Mouse (Mus musculus) embryonic facial prominence, embryonic 14.5 days (tissue): ENCODE measurements around the gene Rimbp2. TPM values are rescaled to one million over a fixed set of nuclear protein-coding genes. Genes with fewer than 3 reads are reported as not detected.

Experiments used
- ATAC-seq: fragments of 200-750 bp; cut with Nextera tagmentation; 2 replicates; pipeline ENCODE4 v1.8.0; 2017; ENCODE audit warnings: low read depth, moderate number of reproducible peaks, moderate TSS enrichment
- DNase-seq: peaks from one replicate; pipeline ENCODE4 v3.0.0-alpha.2; 2015; ENCODE audit warnings: low spot score
- H3K27ac ChIP-seq: fragments of 300-500 bp; sonication (generic); replicated peaks from 2 replicates; pipeline ENCODE4 v1.5.1; 2014; ENCODE audit warnings: low read depth, mild to moderate bottlenecking, low read length, moderate library complexity
- H3K27me3 ChIP-seq: fragments of 300-500 bp; sonication (generic); replicated peaks from 2 replicates; pipeline ENCODE4 v1.6.1; 2014; ENCODE audit warnings: low read length; ENCODE audit not compliant: control insufficient read depth, insufficient read depth
- H3K36me3 ChIP-seq: fragments of 300-500 bp; sonication (generic); 2 replicates; pipeline ENCODE4 v1.6.1; 2014; ENCODE audit warnings: low read length, mixed read lengths; ENCODE audit not compliant: control insufficient read depth, insufficient read depth
- H3K4me1 ChIP-seq: fragments of 300-500 bp; sonication (generic); 2 replicates; pipeline ENCODE4 v1.6.1; 2014; ENCODE audit warnings: antibody characterized with exemption, low read length; ENCODE audit not compliant: control insufficient read depth, insufficient read depth
- H3K4me2 ChIP-seq: fragments of 300-500 bp; sonication (generic); 2 replicates; pipeline ENCODE4 v1.6.1; 2014; ENCODE audit warnings: low read depth, mild to moderate bottlenecking, low read length, moderate library complexity, mixed read lengths
- H3K4me3 ChIP-seq: fragments of 300-500 bp; sonication (generic); 2 replicates; pipeline ENCODE4 v1.5.1; 2014; ENCODE audit warnings: low read depth, mild to moderate bottlenecking, low read length
- H3K9ac ChIP-seq: fragments of 300-500 bp; sonication (generic); 2 replicates; pipeline ENCODE4 v1.6.1; 2014; ENCODE audit warnings: low read depth, mild to moderate bottlenecking, low read length, moderate library complexity, mixed read lengths
- H3K9me3 ChIP-seq: fragments of 300-500 bp; sonication (generic); 2 replicates; pipeline ENCODE4 v1.6.1; 2016; ENCODE audit warnings: low read length; ENCODE audit not compliant: control insufficient read depth
- WGBS: fragments of 180-500 bp; shearing (Covaris S2); extraction: QIAGEN DNeasy Blood & Tissue Kit; methylation state at CpG from one replicate; pipeline ENCODE4 v1.1.7; 2014; 5-methylcytosine and 5-hydroxymethylcytosine counted together
- polyA plus RNA-seq: library from polyadenylated mRNA; unstranded; fragments of >200 nt; fragmentation: Nextera tagmentation; extraction: Ambion mirVana; gene quantifications from 2 replicates; pipeline ENCODE4 v1.2.1, GENCODE M21; 2014

Rimbp2 gene
- polyA plus RNA-seq, 1 experiment from 2014 or later: 0.21 TPM

DNA sequence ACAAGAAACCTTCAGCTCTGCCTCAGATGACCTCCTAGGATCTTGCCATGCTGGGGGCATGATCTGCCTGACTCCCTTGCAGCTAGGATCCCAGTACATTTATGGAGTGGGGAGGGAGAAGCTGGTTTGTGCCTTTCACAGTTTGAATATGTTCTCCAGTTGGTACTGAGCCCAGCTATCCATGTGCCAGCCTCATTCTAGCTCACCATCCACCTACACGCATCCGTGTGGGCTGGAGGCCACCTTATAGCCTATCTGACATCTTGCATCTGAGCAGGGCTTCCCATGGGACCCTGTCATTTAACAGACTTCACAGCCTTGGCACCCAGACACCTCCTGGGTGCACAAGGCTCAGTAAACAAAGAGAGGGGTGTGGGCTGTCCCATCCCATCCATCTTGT, 148.2 kb downstream of the Rimbp2 start:
- no peaks in the 10 kb centered on the region for H3K36me3 ChIP-seq
- H3K4me3 ChIP-seq: no peak overlapping the region
- ATAC-seq: no peak
- H3K27ac ChIP-seq: no peak overlapping the region
- H3K4me2 ChIP-seq: no peak overlapping the region
- WGBS: 93% methylated on average over 2 of the region's 2 CpGs
- no peak for DNase-seq
- H3K27me3 ChIP-seq: no peaks in the 10 kb centered on the region
- no peaks in the 10 kb centered on the region for H3K9me3 ChIP-seq
- no peaks in the 10 kb centered on the region for H3K4me1 ChIP-seq
- no peak overlapping the region for H3K9ac ChIP-seq

- Histone ChIP-seq H3K9ac (no peak overlapping the region), H3K9me3 (peaks cover 1% of the 10 kb centered on the region; the same call in 1 of the 2 replicates), H3K27ac (no peak overlapping the region), H3K4me2 (no peak overlapping the region), H3K4me1 (no peaks in the 10 kb centered on the region), H3K36me3 (no peaks in the 10 kb centered on the region), H3K4me3 (no peak overlapping the region), H3K27me3 (no peaks in the 10 kb centered on the region)
- DNase-seq (no peak), ATAC-seq (no peak)
- 90% methylated on average over 5 of the region's 5 CpGs for WGBS
Observed at GRCm38 (mm10) chr5:128800592-128800991, 152.7 kb downstream of the Rimbp2 start.

DNA sequence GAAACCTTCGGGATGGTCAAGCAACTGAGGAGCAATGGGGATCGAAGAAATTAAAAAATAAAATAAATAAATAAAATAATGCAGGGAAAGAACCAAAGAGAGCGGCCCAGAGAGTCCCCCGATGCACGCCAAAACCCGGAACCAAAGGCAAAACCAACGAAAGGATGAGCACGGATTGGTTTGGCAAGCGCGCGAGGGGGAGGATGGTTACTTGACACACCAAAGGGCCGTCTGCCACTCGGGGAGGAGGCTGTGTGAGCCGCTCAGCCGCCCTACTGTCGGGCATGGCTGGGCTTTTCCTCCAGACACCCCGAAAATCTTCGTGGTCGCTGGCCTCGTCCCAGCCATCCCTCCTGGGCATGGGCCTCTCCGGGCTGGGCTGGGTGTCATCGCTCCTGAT, 171.7 kb downstream of the Rimbp2 start:
- H3K4me2 ChIP-seq: no peak overlapping the region
- no peaks in the 10 kb centered on the region for H3K9me3 ChIP-seq
- ATAC-seq: no peak
- H3K9ac ChIP-seq: no peak overlapping the region
- no peak for DNase-seq
- H3K27me3 ChIP-seq: no peaks in the 10 kb centered on the region
- no peaks in the 10 kb centered on the region for H3K36me3 ChIP-seq
- H3K4me3 ChIP-seq: no peak overlapping the region
- no peak overlapping the region for H3K27ac ChIP-seq
- 69% methylated on average over 22 of the region's 22 CpGs for WGBS
- no peaks in the 10 kb centered on the region for H3K4me1 ChIP-seq

DNA sequence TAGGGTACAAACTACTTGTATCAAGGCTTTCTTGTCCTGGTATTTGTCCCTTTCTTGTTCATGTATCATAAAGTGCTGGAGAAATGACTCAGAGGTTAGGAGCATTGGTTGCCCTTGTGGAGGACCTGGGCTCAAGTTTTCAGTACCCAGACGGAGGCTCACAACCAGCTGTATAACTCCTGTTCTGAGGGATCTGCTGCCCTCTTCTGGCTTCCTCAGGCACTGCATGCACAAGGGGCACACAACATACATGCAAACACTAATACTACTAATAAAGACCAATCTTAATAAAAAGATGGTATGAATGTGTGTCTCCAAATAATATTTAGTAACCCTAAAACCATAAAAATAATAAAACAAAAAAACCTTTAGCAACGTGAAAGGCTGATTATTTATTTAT, 176.9 kb downstream of the Rimbp2 start:
- Histone ChIP-seq H3K9ac (no peak overlapping the region), H3K4me3 (no peak overlapping the region), H3K27ac (no peak overlapping the region), H3K9me3 (no peaks in the 10 kb centered on the region), H3K4me1 (no peaks in the 10 kb centered on the region), H3K4me2 (no peak overlapping the region), H3K27me3 (no peaks in the 10 kb centered on the region), H3K36me3 (no peaks in the 10 kb centered on the region)
- WGBS: 58% methylated on average over 2 of the region's 2 CpGs
- no peak for DNase-seq
- ATAC-seq: no peak

- 3% methylated on average over 10 of the region's 10 CpGs for WGBS
- Histone ChIP-seq H3K36me3 (no peaks in the 10 kb centered on the region), H3K9ac (no peak overlapping the region), H3K27me3 (no peaks in the 10 kb centered on the region), H3K9me3 (no peaks in the 10 kb centered on the region), H3K27ac (no peak overlapping the region), H3K4me1 (peaks cover 4% of the 10 kb centered on the region), H3K4me2 (peak overlapping the region; percentile 30), H3K4me3 (0 out of 2 replicates have a peak overlapping the region, but pooled peaks have one; percentile 4)
- ATAC-seq (peak; percentile 94), DNase-seq (peak; percentile 75)
Observed at GRCm38 (mm10) chr5:128769026-128769631, 184.2 kb downstream of the Rimbp2 start.

DNA sequence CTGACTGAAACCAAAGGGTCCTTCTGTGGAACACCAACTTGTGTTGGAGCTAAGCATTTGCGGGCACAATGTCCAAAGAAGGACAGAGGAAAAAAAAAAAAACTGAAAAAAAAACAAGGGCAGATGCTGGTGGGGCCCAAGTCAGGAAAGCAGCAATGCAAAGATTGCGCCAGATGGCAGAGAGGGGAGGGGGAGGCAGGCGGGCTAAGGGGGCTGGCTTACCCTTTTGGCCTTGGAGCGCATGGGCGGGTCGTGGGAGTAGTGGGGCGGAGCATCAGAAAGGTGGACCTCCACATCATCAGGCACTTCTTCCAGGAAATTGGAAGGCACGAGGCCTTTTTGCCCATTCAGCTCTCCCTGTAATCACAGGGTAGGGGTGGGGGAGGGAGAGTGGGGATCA, 192.2 kb downstream of the Rimbp2 start:
- H3K36me3 ChIP-seq: no peaks in the 10 kb centered on the region
- no peak overlapping the region for H3K27ac ChIP-seq
- H3K4me1 ChIP-seq: no peaks in the 10 kb centered on the region
- H3K9me3 ChIP-seq: no peaks in the 10 kb centered on the region
- ATAC-seq (no peak), DNase-seq (peak; percentile 8)
- no peak overlapping the region for H3K4me2 ChIP-seq
- no peak overlapping the region for H3K9ac ChIP-seq
- no peaks in the 10 kb centered on the region for H3K27me3 ChIP-seq
- 63% methylated on average over 7 of the region's 8 CpGs for WGBS
- H3K4me3 ChIP-seq: no peak overlapping the region

DNA sequence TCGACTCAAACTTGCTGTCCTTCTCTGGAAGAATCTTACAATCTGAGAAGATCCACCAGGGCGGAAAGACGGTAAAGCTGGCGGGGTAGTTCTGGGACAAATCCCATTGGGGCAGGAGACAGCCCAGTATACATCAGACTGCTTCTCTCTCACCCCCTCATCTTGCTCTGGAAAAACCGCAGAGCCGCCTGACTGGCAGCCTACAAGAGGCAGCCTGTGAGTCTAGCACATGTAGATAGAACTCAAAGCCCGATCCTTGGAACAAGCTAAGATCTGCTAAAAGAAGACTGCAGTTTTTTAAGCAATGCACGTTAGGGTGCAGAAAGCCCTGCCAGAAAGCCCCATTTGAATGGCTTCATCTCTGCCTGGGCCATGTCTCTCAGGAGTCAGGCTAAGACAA, 207.0 kb downstream of the Rimbp2 start:
- DNase-seq: no peak
- H3K4me3 ChIP-seq: no peak overlapping the region
- no peak for ATAC-seq
- H3K9me3 ChIP-seq: no peaks in the 10 kb centered on the region
- no peaks in the 10 kb centered on the region for H3K27me3 ChIP-seq
- 76% methylated on average over 8 of the region's 8 CpGs for WGBS
- H3K27ac ChIP-seq: no peak overlapping the region
- no peak overlapping the region for H3K4me2 ChIP-seq
- no peaks in the 10 kb centered on the region for H3K4me1 ChIP-seq
- no peak overlapping the region for H3K9ac ChIP-seq
- H3K36me3 ChIP-seq: no peaks in the 10 kb centered on the region

DNA sequence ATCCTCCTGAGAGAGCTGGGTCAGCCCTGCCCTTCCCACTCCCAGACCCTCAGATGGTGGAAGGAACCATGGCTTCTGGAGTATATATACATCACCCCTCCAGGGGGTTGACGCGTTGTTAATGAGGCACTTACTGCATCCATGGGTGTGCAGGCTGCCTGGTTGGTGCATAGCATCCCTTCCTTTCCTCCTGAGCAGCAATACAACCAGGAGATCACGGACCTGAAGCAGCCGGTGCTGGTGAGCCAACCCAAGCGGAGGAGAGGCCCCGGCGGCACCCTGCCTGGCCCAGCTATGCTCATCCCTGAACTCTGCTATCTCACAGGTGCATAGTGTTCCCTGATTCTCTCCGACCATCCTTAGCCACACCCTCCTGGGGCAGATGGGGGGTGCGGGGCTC, 208.1 kb downstream of the Rimbp2 start:
- Histone ChIP-seq H3K9ac (no peak overlapping the region), H3K4me3 (no peak overlapping the region), H3K4me1 (no peaks in the 10 kb centered on the region), H3K27me3 (no peaks in the 10 kb centered on the region), H3K9me3 (no peaks in the 10 kb centered on the region), H3K4me2 (no peak overlapping the region), H3K27ac (no peak overlapping the region), H3K36me3 (no peaks in the 10 kb centered on the region)
- 67% methylated on average over 7 of the region's 9 CpGs for WGBS
- DNase-seq (no peak), ATAC-seq (no peak)

- Histone ChIP-seq H3K4me3 (no peak overlapping the region), H3K4me2 (no peak overlapping the region), H3K27me3 (no peaks in the 10 kb centered on the region; the same call in 1 of the 2 replicates), H3K27ac (no peak overlapping the region), H3K4me1 (no peaks in the 10 kb centered on the region), H3K9me3 (no peaks in the 10 kb centered on the region), H3K9ac (no peak overlapping the region), H3K36me3 (no peaks in the 10 kb centered on the region)
- 83% methylated on average over 6 of the region's 6 CpGs for WGBS
- DNase-seq: no peak
- ATAC-seq: no peak
Observed at GRCm38 (mm10) chr5:128744351-128744750, 208.9 kb downstream of the Rimbp2 start.
